Mouse (Mus musculus) spleen, postnatal 36 days (tissue): ENCODE data around the gene Efna2.
"Not testable (repeated sequence)": the region's sequence is repeated elsewhere in the genome, so short reads cannot be mapped to it uniquely, and the experiment has no call there.

ENCODE experiments used
- DNase-seq, 2 experiments: peaks; one replicate each; pipeline ENCODE4 v3.0.0; 2022; ENCODE audit warnings: low spot score in 2 of 2, mixed read lengths in 1 of 2

Gene Efna2

GRCm38 (mm10) chr10:80188453-80189024, 9.3 kb downstream of the Efna2 start:
- no peak for DNase-seq

- DNase-seq, result no peak
Observed at GRCm38 (mm10) chr10:80189999-80190398, 10.7 kb downstream of the Efna2 start.

GRCm38 (mm10) chr10:80190491-80191051, 11.3 kb downstream of the Efna2 start:
- DNase-seq, result no peak

GRCm38 (mm10) chr10:80193976-80194375, 14.7 kb downstream of the Efna2 start:
- no peak for DNase-seq

- DNase-seq, result no peak
Observed at GRCm38 (mm10) chr10:80194441-80194840, 15.2 kb downstream of the Efna2 start.

- no peak for DNase-seq
Observed at GRCm38 (mm10) chr10:80196167-80196566, 16.9 kb downstream of the Efna2 start.

GRCm38 (mm10) chr10:80196778-80197581, 17.7 kb downstream of the Efna2 start:
- no peak for DNase-seq

GRCm38 (mm10) chr10:80199440-80200008, 20.2 kb downstream of the Efna2 start:
- peak; percentile 76 to 80 for DNase-seq

- no peak for DNase-seq
Observed at GRCm38 (mm10) chr10:80200485-80200884, 21.2 kb downstream of the Efna2 start.

- DNase-seq, result no peak
Observed at GRCm38 (mm10) chr10:80204055-80204454, 24.8 kb downstream of the Efna2 start.

GRCm38 (mm10) chr10:80207201-80207600, 27.9 kb downstream of the Efna2 start:
- DNase-seq, result no peak

GRCm38 (mm10) chr10:80207676-80208075, 28.4 kb downstream of the Efna2 start:
- no peak for DNase-seq

GRCm38 (mm10) chr10:80208248-80208647, 29.0 kb downstream of the Efna2 start:
- DNase-seq, result no peak

GRCm38 (mm10) chr10:80208841-80209371, 29.6 kb downstream of the Efna2 start:
- DNase-seq, result no peak

- not testable (repeated sequence) for DNase-seq
Observed at GRCm38 (mm10) chr10:80211547-80212103, 32.3 kb downstream of the Efna2 start.

GRCm38 (mm10) chr10:80215048-80215772, 35.9 kb downstream of the Efna2 start:
- DNase-seq, result no peak

GRCm38 (mm10) chr10:80220676-80221075, 41.4 kb downstream of the Efna2 start:
- DNase-seq, result no peak

- DNase-seq, result peak; percentile 46 to 49
Observed at GRCm38 (mm10) chr10:80223137-80223536, 43.9 kb downstream of the Efna2 start.

GRCm38 (mm10) chr10:80226071-80226415, 46.8 kb downstream of the Efna2 start:
- DNase-seq, result no peak

- DNase-seq, result peak; percentile 98 to 99
Observed at GRCm38 (mm10) chr10:80226416-80227165, 47.3 kb downstream of the Efna2 start, which contains the start of gene Mum1. Gene Mum1, plus strand, starts transcription at chr10:80226434.

GRCm38 (mm10) chr10:80227166-80227539, 47.9 kb downstream of the Efna2 start:
- DNase-seq, result no peak
